Mouse (Mus musculus): ENCODE results near the gene Dennd6b.
A peak's percentile ranks its signal among the peaks of the same experiment; 100 is the strongest.

The Dennd6b gene

GRCm38 (mm10) chr15:89181561-89182270, 14.6 kb downstream of the Dennd6b start:
- peak; percentile 18 for DNase-seq

- DNase-seq = peak; percentile 91
Observed at GRCm38 (mm10) chr15:89180571-89181229, 15.6 kb downstream of the Dennd6b start, which contains the start of gene Plxnb2. Gene Plxnb2 (minus strand): TSS chr15:89180788.

GRCm38 (mm10) chr15:89180081-89180541, 16.2 kb downstream of the Dennd6b start:
- peak; percentile 71 for DNase-seq

GRCm38 (mm10) chr15:89179630-89179964, 16.7 kb downstream of the Dennd6b start:
- DNase-seq = no peak

GRCm38 (mm10) chr15:89178954-89179629, 17.2 kb downstream of the Dennd6b start:
- peak; percentile 93 for DNase-seq

- DNase-seq = peak; percentile 30
Observed at GRCm38 (mm10) chr15:89178260-89178860, 17.9 kb downstream of the Dennd6b start.

- DNase-seq = no peak
Observed at GRCm38 (mm10) chr15:89177576-89178259, 18.6 kb downstream of the Dennd6b start.

- peak; percentile 93 for DNase-seq
Observed at GRCm38 (mm10) chr15:89177121-89177520, 19.2 kb downstream of the Dennd6b start.

- no peak for DNase-seq
Observed at GRCm38 (mm10) chr15:89175411-89176155, 20.7 kb downstream of the Dennd6b start.

GRCm38 (mm10) chr15:89174889-89175339, 21.4 kb downstream of the Dennd6b start:
- DNase-seq = peak; percentile 61

- peak; percentile 88 for DNase-seq
Observed at GRCm38 (mm10) chr15:89173906-89174214, 22.4 kb downstream of the Dennd6b start.

GRCm38 (mm10) chr15:89173024-89173905, 23.0 kb downstream of the Dennd6b start:
- DNase-seq = peak; percentile 77

- no peak for DNase-seq
Observed at GRCm38 (mm10) chr15:89172276-89172935, 23.9 kb downstream of the Dennd6b start.

GRCm38 (mm10) chr15:89171526-89172051, 24.7 kb downstream of the Dennd6b start:
- no peak for DNase-seq

- peak; percentile 67 for DNase-seq
Observed at GRCm38 (mm10) chr15:89170102-89170501, 26.2 kb downstream of the Dennd6b start.

GRCm38 (mm10) chr15:89169431-89169830, 26.9 kb downstream of the Dennd6b start:
- peak; percentile 92 for DNase-seq

- DNase-seq = no peak
Observed at GRCm38 (mm10) chr15:89168922-89169321, 27.4 kb downstream of the Dennd6b start.

GRCm38 (mm10) chr15:89165478-89165877, 30.8 kb downstream of the Dennd6b start:
- DNase-seq = no peak

- DNase-seq = no peak
Observed at GRCm38 (mm10) chr15:89161397-89161796, 34.9 kb downstream of the Dennd6b start.

- no peak for DNase-seq
Observed at GRCm38 (mm10) chr15:89158516-89158915, 37.8 kb downstream of the Dennd6b start.

Measured in kidney, postnatal 10 days (tissue).